Mouse (Mus musculus): ENCODE data around the gene Gpr19.
A peak's percentile ranks its signal among the peaks of the same experiment; 100 is the strongest.

DNA sequence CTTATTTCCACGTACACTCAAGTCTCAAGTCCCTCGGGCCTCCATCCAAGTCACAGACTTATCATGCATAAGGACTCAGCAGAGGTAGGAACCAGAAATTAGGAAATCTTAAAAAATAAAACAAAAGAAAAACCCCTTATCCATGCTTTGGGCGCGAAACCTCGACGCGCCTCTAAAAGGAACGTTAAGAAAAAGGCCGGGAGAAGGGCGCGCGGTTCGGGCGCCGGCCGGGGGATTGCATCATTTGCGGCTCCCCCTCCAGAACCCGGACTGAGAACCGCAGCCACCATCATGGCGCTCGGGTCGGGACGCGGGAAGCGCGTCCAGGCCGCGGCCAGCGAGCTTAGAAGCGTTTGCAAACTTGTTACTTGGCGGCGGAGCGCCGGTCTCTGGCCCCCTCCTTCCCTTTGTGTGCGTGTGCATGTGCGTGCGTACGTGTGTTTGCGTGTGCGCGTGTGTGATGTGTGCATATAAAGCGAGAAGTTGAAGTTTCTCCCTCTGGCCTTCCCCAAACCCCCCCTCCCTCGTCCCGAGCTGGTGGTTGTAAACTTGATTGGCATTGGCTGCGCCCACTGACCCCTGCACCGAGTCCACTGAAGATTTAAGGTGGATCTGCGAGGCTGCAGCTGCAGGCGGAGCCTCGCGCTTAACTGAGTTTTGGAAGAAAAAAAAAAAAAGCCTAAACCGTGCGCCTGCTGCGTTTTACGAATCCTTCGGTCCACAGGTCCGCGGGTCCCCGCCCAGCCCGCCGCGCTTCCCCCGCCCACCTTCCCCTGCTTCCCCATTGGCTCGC, 29.9 kb upstream of the Gpr19 start:
- TF ChIP-seq CTCF (IDR thresholded peaks at IDR 0.05; ENCODE audit: low read depth): no peak
- peak; percentile 25; the same call in 1 of the 2 replicates for TF ChIP-seq EP300 (IDR thresholded peaks at IDR 0.05; ENCODE audit: low read depth)

All from liver, postnatal 0 days (tissue).